Mouse (Mus musculus): ENCODE data around the gene Scarf2. TPM values are rescaled to one million over a fixed set of nuclear protein-coding genes. Genes with fewer than 3 reads are reported as not detected.

Gene Scarf2
- total RNA-seq, 2 experiments from 2014 or later = 29.3 to 33.9 TPM

Other genes starting within 250 kb of the Scarf2 start
- under 1 TPM; 0.31 to 0.65 TPM for gene Lrrc74b, start 236.0 kb upstream of the Scarf2 start, total RNA-seq (2021)
- under 1 TPM; 0.45 to 0.51 TPM for gene P2rx6, start 235.4 kb upstream of the Scarf2 start, total RNA-seq (2021)
- gene Slc7a4, start 214.1 kb upstream of the Scarf2 start, total RNA-seq (2021) = 10 to 100 TPM; 17.9 to 21.9 TPM
- gene Smpd4, start 177.9 kb upstream of the Scarf2 start, total RNA-seq (2021) = 10 to 100 TPM; 50.2 to 52.4 TPM
- 1 to 10 TPM; 6.2 to 6.5 TPM for gene Ccdc74a, start 150.8 kb upstream of the Scarf2 start, total RNA-seq (2021)
- 10 to 100 TPM; 68.8 to 70.3 TPM for gene Med15, start 64.4 kb upstream of the Scarf2 start, total RNA-seq (2021)
- gene Klhl22, start 37.7 kb upstream of the Scarf2 start, total RNA-seq (2021) = 10 to 100 TPM; 52.3 TPM
- under 1 TPM in 1 of 2 experiments, not detected in 1; 0.62 TPM for gene B830017H08Rik, start 35.8 kb downstream of the Scarf2 start, total RNA-seq (2021)
- gene Car15, start 41.1 kb downstream of the Scarf2 start, total RNA-seq (2021) = 1 to 10 TPM; 2.9 to 8.8 TPM
- gene Gm20518, start 94.4 kb downstream of the Scarf2 start, total RNA-seq (2021) = under 1 TPM; 0.20 to 0.45 TPM
- gene Tssk1, start 96.9 kb downstream of the Scarf2 start, total RNA-seq (2021) = under 1 TPM in 1 of 2 experiments, not detected in 1; 0.14 TPM
- 10 to 100 TPM; 81.6 to 84.4 TPM for gene Dgcr2, start 101.3 kb downstream of the Scarf2 start, total RNA-seq (2021)
- not detected for gene Tssk2, start 101.4 kb downstream of the Scarf2 start, total RNA-seq (2021)
- gene Ess2, start 114.1 kb downstream of the Scarf2 start, total RNA-seq (2021) = 10 to 100 TPM; 33.0 to 33.6 TPM
- not detected for gene Gsc2, start 117.8 kb downstream of the Scarf2 start, total RNA-seq (2021)
- 10 to 100 TPM; 98.4 to 98.6 TPM for gene Slc25a1, start 130.9 kb downstream of the Scarf2 start, total RNA-seq (2021)
- gene Vpreb2, start 183.1 kb downstream of the Scarf2 start, total RNA-seq (2021) = not detected